Mouse (Mus musculus) small intestine, adult 2 months (tissue): ENCODE results near the gene Vps45.

Experiments used
- CTCF ChIP-seq: fragments of 200-500 bp; IDR thresholded peaks from 2 replicates; pipeline ENCODE4 v1.5.1; 2012; ENCODE audit warnings: low read depth, mild to moderate bottlenecking, control low read depth, inconsistent platforms, low read length, moderate library complexity, mixed read lengths; ENCODE audit not compliant: insufficient replicate concordance, insufficient read length; ENCODE audit errors: extremely low read depth
- POLR2A ChIP-seq: fragments of 200-500 bp; IDR thresholded peaks from 2 replicates; pipeline ENCODE4 v1.6.1; 2012; ENCODE audit warnings: low read depth, mild to moderate bottlenecking, control low read depth, inconsistent platforms, low read length, moderate library complexity

- TF ChIP-seq CTCF (no peak), POLR2A (no peak)
Measured at GRCm38 (mm10) chr3:95972873-95973634, 85.2 kb downstream of the Vps45 start.
